Mouse (Mus musculus) liver, embryonic 14.5 days (tissue): ENCODE data around the gene Pigk. TPM values are rescaled to one million over a fixed set of nuclear protein-coding genes. Genes with fewer than 3 reads are reported as not detected.

Experiments used
- ATAC-seq: fragments of 200-750 bp; cut with Nextera tagmentation; 2 replicates; pipeline ENCODE4 v1.8.0; 2017; ENCODE audit warnings: moderate number of reproducible peaks, mild to moderate bottlenecking, moderate library complexity; ENCODE audit not compliant: insufficient read depth
- DNase-seq, 3 experiments: peaks; one replicate each; pipeline ENCODE4 v3.0.0-alpha.2; 2012 to 2013; ENCODE audit warnings: low read depth in 3 of 3, low spot score in 3 of 3
- H3K27ac ChIP-seq: fragments of 300-500 bp; sonication (generic); 2 replicates; pipeline ENCODE4 v1.5.1; 2014; ENCODE audit warnings: moderate library complexity, mild to moderate bottlenecking, control low read depth, inconsistent platforms
- H3K27me3 ChIP-seq: fragments of 300-500 bp; sonication (generic); 2 replicates; pipeline ENCODE4 v1.6.1; 2014; ENCODE audit warnings: mild to moderate bottlenecking, low read length, moderate library complexity; ENCODE audit not compliant: control insufficient read depth, insufficient read depth
- H3K36me3 ChIP-seq: fragments of 300-500 bp; sonication (generic); replicated peaks from 2 replicates; pipeline ENCODE4 v1.6.1; 2014; ENCODE audit warnings: low read depth; ENCODE audit not compliant: control insufficient read depth, insufficient read depth
- H3K4me1 ChIP-seq, 2 experiments: fragments of 200-500 bp in 1 of 2; fragments of 300-500 bp in 1 of 2; sonication (generic) in 1 of 2; replicated peaks; 2 replicates each; pipeline ENCODE4 v1.6.1; 2012 to 2014; ENCODE audit warnings: antibody characterized with exemption in 1 of 2, inconsistent platforms in 1 of 2, low read length in 1 of 2; ENCODE audit not compliant: control insufficient read depth in 2 of 2, insufficient read depth in 2 of 2
- H3K4me2 ChIP-seq: fragments of 300-500 bp; sonication (generic); 2 replicates; pipeline ENCODE4 v1.6.1; 2014; ENCODE audit warnings: low read depth, mild to moderate bottlenecking, control low read depth, moderate library complexity
- H3K4me3 ChIP-seq, 2 experiments: fragments of 200-500 bp in 1 of 2; fragments of 300-500 bp in 1 of 2; sonication (generic) in 1 of 2; 2 replicates each; pipeline ENCODE4 v1.5.1; 2012 to 2014; ENCODE audit warnings: low read depth in 2 of 2, low read length in 2 of 2, mild to moderate bottlenecking in 2 of 2, control low read depth in 1 of 2, inconsistent platforms in 1 of 2, moderate library complexity in 1 of 2; ENCODE audit not compliant: insufficient read depth in 1 of 2
- H3K9ac ChIP-seq: fragments of 300-500 bp; sonication (generic); replicated peaks from 2 replicates; pipeline ENCODE4 v1.6.1; 2014; ENCODE audit warnings: mild to moderate bottlenecking, control low read depth, moderate library complexity
- H3K9me3 ChIP-seq: fragments of 300-500 bp; sonication (generic); 2 replicates; pipeline ENCODE4 v1.6.1; 2016; ENCODE audit warnings: low read length, mixed read lengths; ENCODE audit not compliant: control insufficient read depth
- CTCF ChIP-seq: IDR thresholded peaks from 2 replicates; pipeline ENCODE4 v1.5.1; 2016; ENCODE audit warnings: antibody characterized with exemption, low read depth, control low read depth
- EP300 ChIP-seq: IDR thresholded peaks from 2 replicates; pipeline ENCODE4 v1.6.1; 2016; ENCODE audit warnings: antibody characterized with exemption, low read depth
- WGBS: fragments of 180-500 bp; shearing (Covaris S2); extraction: QIAGEN DNeasy Blood & Tissue Kit; methylation state at CpG from one replicate; pipeline ENCODE4 v1.1.7; 2014; ENCODE audit not compliant: insufficient replicate concordance; 5-methylcytosine and 5-hydroxymethylcytosine counted together
- polyA plus RNA-seq, 2 experiments: library from polyadenylated mRNA; depleted of rRNA in 1 of 2; stranded (reverse) in 1 of 2; unstranded in 1 of 2; fragments of >200 nt; fragmentation: Nextera tagmentation in 1 of 2; extraction: Ambion mirVana in 1 of 2; gene quantifications; 2 replicates each; pipeline versions ENCODE4 v1.2.1 to v1.2.3; 2012 to 2014

Gene Pigk
- polyA plus RNA-seq, 2 experiments: 7.9 to 23.3 TPM

GRCm38 (mm10) chr3:152749881-152750280, 36.0 kb downstream of the Pigk start:
- Histone ChIP-seq H3K27me3 (no peaks in the 10 kb centered on the region), H3K4me3 (no peak overlapping the region), H3K36me3 (peaks cover 5% of the 10 kb centered on the region; the same call in 1 of the 2 replicates), H3K4me2 (peak overlapping the region; percentile 50), H3K9me3 (0 out of 2 replicates have a peak, but pooled peaks cover 2% of the 10 kb centered on the region), H3K27ac (no peak overlapping the region), H3K4me1 (peaks cover 14 to 29% of the 10 kb centered on the region in 2 experiments), H3K9ac (no peak overlapping the region)
- peak; percentile 69 to 75 (median 75) for DNase-seq
- peak; percentile 88 for ATAC-seq
- TF ChIP-seq EP300: peak; percentile 97
- no peak for TF ChIP-seq CTCF
- 9% methylated on average over 2 of the region's 2 CpGs for WGBS

DNA sequence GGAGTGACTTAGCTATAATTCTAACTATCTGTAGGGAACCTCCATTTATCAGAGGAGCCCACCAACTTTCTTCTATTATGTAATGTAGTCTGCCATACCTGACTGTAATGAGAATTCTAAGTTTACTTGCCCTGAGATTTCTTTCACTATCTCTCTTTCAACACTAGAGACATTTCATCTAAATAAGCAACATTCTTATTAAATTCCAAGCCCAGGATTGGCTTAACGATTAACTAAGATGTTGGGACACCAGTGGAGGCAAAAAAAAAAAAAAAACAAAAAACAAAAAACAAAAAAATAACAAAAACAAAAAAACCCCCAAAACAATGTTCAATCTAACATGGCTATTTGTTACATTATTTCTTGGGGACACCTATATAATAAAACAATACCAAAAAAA, 39.0 kb downstream of the Pigk start:
- no peaks in the 10 kb centered on the region for H3K27me3 ChIP-seq
- TF ChIP-seq CTCF (no peak), EP300 (no peak)
- H3K4me2 ChIP-seq: peak overlapping the region; percentile 30; the same call in 1 of the 2 replicates
- no peak overlapping the region for H3K4me3 ChIP-seq
- 94% methylated on average over 1 of the region's 1 CpGs for WGBS
- H3K9ac ChIP-seq: no peak overlapping the region
- no peak overlapping the region for H3K27ac ChIP-seq
- peaks cover 43 to 59% of the 10 kb centered on the region in 2 experiments for H3K4me1 ChIP-seq
- H3K36me3 ChIP-seq: peaks cover 5% of the 10 kb centered on the region; the same call in 1 of the 2 replicates
- no peak for ATAC-seq
- 0 out of 2 replicates have a peak, but pooled peaks cover 2% of the 10 kb centered on the region for H3K9me3 ChIP-seq
- no peak for DNase-seq

- 60% methylated on average over 4 of the region's 4 CpGs for WGBS
- peaks cover 47 to 62% of the 10 kb centered on the region in 2 experiments for H3K4me1 ChIP-seq
- H3K9me3 ChIP-seq: 0 out of 2 replicates have a peak, but pooled peaks cover 2% of the 10 kb centered on the region
- no peak overlapping the region for H3K4me3 ChIP-seq
- no peak for ATAC-seq
- peak; percentile 75 for TF ChIP-seq EP300
- no peak for TF ChIP-seq CTCF
- peak in 2 of 3 experiments; percentile 58 to 59 for DNase-seq
- no peak overlapping the region; the same call in 1 of the 2 replicates for H3K27ac ChIP-seq
- H3K4me2 ChIP-seq: peak overlapping the region; percentile 30
- no peak overlapping the region for H3K9ac ChIP-seq
- H3K36me3 ChIP-seq: peaks cover 5% of the 10 kb centered on the region; the same call in 1 of the 2 replicates
- no peaks in the 10 kb centered on the region for H3K27me3 ChIP-seq
Measured at GRCm38 (mm10) chr3:152753345-152753744, 39.4 kb downstream of the Pigk start.

- Histone ChIP-seq H3K9ac (no peak overlapping the region), H3K27me3 (no peaks in the 10 kb centered on the region), H3K4me2 (no peak overlapping the region), H3K4me3 (no peak overlapping the region), H3K9me3 (0 out of 2 replicates have a peak, but pooled peaks cover 2% of the 10 kb centered on the region), H3K36me3 (peaks cover 5% of the 10 kb centered on the region; the same call in 1 of the 2 replicates), H3K4me1 (peaks cover 52 to 67% of the 10 kb centered on the region in 2 experiments), H3K27ac (no peak overlapping the region; the same call in 1 of the 2 replicates)
- 81% methylated on average over 14 of the region's 14 CpGs for WGBS
- ATAC-seq: no peak
- TF ChIP-seq CTCF (peak; percentile 30; the same call in 1 of the 2 replicates), EP300 (no peak)
- DNase-seq: no peak
Measured at GRCm38 (mm10) chr3:152753920-152754764, 40.2 kb downstream of the Pigk start.

DNA sequence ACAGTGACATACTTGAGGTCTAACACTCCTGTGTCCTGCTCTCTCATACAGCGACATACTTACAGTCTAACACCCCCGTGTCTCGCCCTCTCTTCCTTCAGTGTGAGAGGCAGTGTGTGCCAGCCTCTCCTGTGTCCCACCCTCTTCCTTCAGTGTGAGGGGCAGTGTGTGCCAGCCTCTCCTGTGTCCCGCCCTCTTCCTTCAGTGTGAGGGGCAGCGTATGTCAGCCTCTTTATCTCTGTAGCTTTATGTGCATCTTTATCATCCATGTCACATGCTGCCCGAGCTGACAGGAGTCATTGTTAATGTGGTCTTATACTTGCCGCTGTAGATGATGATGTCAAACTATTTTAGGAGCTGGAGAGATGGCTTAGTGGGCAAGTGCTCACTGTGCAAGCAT, 41.6 kb downstream of the Pigk start:
- 27% methylated on average over 7 of the region's 7 CpGs for WGBS
- peak; percentile 38 to 58 (median 50) for DNase-seq
- Histone ChIP-seq H3K9ac (peak overlapping the region; percentile 38), H3K9me3 (0 out of 2 replicates have a peak, but pooled peaks cover 2% of the 10 kb centered on the region), H3K36me3 (peaks cover 5% of the 10 kb centered on the region; the same call in 1 of the 2 replicates), H3K4me1 (peaks cover 47 to 55% of the 10 kb centered on the region in 2 experiments), H3K4me2 (peak overlapping the region; percentile 52), H3K4me3 (no peak overlapping the region), H3K27me3 (no peaks in the 10 kb centered on the region), H3K27ac (peak overlapping the region; percentile 86)
- ATAC-seq: peak; percentile 51
- peak; percentile 63 for TF ChIP-seq EP300
- no peak for TF ChIP-seq CTCF
